Mouse (Mus musculus): ENCODE measurements around the gene Fars2. TPM values are rescaled to one million over a fixed set of nuclear protein-coding genes. Genes with fewer than 3 reads are reported as not detected.

The Fars2 gene
- total RNA-seq, 4 experiments from 2014 or later, result 30.0 to 46.5 (median 34.7) TPM

DNA sequence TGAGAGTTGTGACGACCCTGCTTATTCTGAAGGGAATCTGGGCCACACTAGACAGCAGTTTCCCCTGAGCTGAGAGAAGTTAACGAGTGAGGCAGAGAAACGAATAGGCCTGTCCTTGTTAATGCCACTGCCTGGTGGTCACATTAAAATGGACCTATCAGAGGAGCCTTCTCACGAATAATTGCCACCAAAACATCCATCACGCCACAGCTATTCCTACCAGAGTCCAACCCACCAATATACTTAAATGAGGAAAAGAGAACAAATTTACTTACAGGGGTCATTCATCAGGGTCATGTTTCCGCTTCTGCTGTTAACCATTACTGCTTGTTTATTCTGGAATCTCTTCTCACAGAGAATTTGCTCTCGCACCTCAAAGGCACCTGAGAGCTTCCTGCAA is 531.0 kb downstream of the Fars2 start:
- DNase-seq (ENCODE audit: low spot score in 2 of 2), result no peak

DNA sequence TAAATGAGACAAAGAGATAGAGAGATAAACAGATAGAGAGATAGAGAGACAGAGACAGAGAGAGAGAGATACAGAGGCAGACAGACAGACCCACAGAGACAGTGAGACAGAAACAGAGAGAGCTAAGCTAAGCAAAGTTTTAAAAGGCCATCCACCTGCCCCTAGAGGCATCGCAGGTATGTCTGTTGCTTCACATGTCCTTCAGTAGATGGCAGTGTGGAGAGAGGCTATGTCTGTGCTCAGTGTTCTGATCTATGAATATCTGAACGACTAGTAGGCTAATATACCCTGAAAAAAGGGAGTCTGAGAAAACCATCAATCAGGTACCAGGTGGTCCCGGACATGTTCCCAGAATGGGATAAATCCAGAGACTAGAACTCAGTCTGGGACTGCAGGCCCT is 537.0 kb downstream of the Fars2 start:
- DNase-seq (ENCODE audit: low spot score in 2 of 2), result no peak

DNA sequence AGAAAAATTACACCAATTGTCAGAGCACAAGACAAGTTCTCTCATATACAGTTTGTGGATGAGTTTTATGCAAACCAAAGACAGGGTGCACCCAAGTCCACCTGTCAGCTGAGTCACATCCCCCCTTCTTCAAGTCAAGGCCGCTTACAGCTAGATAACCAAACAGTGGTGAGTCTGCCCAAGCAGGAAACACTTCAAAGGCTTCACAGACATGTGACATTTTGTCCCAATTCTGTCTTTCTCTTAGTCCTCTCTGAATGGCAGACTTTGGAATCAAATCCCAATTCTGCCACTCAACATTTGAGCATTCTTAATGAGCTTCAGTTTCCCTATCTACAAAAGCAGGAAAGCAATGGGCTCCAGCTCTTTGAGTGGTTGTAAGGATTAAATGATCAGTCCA is 562.1 kb downstream of the Fars2 start:
- DNase-seq (ENCODE audit: low spot score in 2 of 2), result no peak

DNA sequence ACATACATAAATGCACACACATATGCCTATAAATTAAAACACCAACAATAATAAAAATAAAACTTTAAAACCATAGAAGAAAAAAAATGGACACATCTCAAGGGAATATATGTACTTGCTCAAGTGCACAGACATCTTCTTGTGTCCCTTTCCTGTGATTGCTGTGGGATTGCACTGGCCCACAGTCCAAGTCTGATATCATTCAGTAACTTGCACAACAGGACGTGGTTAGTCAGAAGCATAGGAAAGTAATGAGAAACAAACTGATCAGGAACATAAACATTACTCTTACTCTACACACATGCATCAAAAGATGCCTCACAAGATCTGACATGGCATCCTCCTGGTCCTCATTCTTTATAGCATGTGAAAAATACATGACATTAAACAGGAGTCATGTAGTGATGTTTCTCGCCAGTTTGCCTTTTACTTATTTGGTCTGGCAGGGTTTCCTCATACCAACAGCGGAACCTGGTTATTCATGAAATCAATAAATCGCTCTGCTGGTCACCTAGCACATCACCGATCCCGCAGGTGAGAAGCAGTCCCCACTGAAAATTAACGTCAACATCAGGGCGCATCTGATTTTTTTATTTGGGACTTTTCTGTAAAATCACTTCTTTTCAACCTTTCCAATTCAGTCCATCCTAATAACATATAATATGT is 563.6 kb downstream of the Fars2 start:
- DNase-seq (ENCODE audit: low spot score in 2 of 2), result no peak

DNA sequence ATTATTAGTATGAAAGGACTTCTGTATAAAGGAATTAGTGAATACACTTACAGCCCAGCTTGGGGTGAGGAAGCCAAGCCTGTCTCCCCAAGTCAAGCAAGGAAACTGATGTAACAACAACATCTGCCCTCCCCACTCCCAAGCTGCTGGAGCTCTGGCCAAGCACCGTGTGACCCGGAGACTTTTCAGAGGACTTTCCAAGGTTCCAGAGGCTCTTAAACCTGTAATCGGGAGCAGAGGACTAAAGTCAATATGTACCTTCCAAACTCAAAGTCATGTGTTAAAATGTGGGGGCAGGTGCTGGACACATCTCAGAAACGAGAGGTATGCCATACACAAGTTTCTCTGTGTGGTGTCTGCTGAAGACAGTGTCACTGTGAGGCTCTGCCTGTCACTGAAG is 566.4 kb downstream of the Fars2 start:
- no peak for DNase-seq (ENCODE audit: low spot score in 2 of 2)

DNA sequence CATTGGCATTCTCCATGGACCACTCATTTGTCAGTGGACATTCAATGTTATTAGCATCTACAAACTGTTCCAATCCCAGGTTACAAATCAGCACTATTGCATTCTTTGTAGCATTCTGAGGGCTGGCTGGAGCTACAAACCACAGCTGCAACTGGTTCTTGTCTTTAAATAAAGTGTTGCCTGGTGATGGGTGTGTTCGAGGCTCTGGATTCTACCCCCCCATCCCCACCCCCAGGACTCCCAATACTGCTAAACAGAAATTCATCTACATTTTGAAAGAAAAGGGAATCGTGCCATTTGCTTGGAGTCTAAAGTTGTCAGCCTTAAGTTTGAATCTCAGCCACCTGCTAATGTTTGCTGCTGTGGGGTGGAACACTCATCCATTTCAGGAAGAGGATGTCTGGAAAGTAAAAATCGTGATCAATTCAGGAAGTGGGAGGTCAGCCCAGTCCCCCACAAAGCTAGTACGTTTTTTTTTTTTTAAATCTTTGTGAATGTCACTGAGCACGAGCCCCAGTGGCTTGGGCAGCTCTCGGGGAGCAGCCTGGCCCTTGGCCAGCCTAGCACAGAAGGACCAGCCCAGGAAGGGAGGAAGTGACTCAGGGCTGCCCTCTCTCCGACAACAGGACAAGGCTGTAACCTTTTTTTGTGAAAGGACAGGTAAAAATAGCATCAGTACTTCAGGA is 578.4 kb downstream of the Fars2 start:
- no peak for DNase-seq (ENCODE audit: low spot score in 2 of 2)

DNA sequence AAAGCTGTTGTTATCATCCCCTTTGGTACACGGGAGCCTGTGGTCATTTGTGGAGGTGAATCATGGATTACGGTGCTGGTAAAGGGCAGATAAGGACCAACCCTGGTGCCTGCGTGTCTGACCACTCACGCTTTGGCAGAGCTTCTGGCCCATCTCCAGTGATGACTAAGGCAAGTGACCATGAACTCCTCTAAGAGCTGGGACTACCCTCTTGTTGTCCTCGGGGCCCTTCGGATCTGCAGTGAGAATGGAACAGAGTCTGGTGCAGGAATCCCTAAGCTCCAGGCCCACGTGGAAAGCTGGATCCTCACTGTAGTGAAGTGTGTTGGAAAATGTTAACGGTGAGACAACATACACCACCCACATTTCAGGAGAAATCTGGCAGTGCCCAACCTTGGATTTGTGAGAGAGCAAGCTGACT is 579.1 kb downstream of the Fars2 start:
- DNase-seq (ENCODE audit: low spot score in 2 of 2), result no peak

DNA sequence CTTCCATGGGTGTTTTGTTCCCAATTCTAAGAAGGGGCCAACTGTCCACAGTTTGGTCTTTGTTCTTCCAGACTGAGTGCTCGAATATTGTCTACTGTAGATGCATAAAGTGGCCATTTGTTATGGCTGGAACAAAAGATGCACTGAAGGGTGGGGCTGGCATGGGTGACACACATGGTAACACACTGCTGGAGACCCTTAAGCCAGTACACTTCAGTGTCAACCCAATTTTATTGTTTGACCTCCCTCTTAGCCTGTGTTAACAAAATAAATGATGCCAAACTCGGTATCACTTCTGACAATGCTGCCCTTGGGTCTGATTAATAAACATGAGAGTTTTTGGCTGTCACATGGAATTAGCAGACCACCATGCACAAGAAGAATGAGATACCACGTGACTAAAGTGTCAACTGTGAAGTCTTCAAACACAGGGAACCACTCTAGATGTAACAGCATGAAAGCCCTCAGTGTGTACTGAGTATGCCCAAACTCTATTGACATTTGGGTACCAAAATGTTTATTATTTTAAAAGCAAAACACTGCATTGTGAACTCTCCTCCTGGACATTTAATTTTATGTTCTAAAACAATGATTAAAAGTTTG is 590.0 kb downstream of the Fars2 start:
- DNase-seq (ENCODE audit: low spot score in 2 of 2), result no peak

DNA sequence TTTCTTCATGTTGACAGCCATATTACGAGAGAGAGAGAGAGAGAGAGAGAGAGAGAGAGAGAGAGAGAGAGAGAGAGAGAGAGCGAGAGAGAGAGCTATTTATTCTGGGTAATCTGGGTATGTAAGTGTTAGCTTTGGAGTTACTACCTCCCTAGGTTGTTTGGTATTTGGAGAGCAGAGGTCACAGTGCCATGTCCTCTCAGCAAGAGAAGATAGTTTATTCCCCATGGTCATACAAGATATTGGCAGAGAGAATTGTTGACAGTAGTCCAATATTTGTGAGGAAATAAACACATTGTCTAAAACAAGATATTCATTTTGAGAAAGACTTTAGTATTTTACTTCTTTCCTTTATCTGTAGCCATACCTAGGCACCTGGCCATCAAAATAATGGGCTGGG is 596.9 kb downstream of the Fars2 start:
- DNase-seq (ENCODE audit: low spot score in 2 of 2), result no peak

DNA sequence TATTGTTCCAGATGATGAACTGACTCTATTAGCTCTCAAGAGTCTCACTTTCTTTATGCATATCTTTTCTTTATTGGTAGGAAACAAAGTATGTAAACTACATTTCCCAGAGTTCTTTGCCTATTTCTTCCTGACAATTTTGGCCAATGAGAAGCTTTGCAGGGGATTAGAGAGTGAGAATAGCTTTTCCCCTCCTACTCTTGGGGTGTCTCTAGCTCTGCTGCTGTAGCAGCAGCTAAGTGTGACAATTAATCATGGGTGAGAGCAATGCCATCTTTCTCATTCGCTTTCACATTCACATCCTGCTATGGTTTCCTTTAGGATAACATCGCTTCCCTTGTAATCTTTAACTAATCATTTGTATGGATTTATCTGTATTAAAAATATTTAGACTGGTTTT is 599.5 kb downstream of the Fars2 start:
- no peak for DNase-seq (ENCODE audit: low spot score in 2 of 2)

DNA sequence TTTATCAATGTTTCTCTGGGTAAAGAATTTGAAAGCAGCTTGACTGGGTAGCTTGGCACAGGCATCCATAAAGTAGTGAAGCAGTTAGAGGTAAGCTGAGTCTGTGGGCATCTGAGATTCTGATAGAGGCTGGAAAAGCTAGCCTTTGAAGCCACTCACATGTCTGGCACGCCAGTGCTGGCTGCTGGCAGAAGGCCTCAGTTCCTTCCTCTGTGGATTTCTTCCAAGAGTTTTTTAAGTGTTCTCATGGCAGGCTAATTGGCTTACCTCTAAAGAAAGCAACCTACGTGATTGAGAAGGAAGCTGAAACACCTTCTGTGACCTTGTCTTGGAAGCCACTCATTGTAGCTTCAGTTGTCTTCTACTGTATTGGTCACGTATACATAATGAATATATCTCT is 600.2 kb downstream of the Fars2 start:
- DNase-seq (ENCODE audit: low spot score in 2 of 2), result no peak

DNA sequence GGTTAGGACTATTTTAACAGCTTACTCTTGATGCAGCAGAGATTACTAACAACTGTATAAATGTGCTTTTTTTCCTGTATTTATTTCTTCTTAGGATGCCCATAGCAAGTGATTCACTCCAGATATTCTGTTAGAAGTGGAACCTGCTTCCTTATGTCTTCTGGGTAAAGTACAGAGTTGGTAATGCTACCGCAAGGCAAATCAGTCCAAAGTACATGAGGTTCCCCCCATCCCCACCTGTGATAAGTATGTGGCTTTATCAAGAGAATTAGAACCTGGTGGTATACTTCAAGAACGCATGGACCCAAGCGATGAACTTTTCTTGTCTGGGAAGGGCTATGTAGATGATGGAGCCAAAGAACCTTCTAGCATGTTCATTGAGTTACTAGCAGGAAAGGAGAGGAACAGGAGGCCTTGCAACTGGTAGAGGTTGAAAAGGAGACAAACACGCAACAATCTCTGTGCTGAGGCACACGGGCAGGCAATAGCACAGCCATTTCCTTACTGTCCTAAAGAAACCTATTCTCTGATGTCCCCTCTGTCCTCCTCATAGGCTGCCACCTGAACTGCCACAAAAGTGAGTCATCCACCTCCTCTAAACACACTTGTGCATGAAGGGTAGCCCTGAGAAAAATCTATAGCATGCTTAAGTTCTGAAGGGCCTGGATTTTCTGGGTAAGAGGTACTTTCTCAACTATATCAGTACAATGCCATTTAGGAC is 603.2 kb downstream of the Fars2 start:
- DNase-seq (ENCODE audit: low spot score in 2 of 2), result no peak

DNA sequence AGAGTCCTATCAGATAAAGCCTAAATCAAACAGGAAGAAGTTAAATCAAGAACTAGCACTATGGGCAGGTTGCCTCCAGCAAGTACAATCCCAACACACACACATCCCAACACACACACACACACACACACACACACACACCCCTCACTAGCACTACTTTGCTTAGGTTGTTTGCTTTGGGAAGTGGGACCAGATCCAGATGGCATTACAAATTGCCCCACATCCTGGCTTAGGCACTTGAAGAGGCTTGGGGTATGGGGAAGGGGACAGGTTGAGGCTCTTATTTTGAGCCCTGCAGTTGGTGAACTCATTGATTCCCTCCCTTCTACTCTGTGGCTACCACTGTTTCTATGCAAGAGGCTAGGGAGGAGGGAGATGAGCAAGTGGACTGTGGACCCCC is 605.1 kb downstream of the Fars2 start:
- DNase-seq (ENCODE audit: low spot score in 2 of 2), result no peak

DNA sequence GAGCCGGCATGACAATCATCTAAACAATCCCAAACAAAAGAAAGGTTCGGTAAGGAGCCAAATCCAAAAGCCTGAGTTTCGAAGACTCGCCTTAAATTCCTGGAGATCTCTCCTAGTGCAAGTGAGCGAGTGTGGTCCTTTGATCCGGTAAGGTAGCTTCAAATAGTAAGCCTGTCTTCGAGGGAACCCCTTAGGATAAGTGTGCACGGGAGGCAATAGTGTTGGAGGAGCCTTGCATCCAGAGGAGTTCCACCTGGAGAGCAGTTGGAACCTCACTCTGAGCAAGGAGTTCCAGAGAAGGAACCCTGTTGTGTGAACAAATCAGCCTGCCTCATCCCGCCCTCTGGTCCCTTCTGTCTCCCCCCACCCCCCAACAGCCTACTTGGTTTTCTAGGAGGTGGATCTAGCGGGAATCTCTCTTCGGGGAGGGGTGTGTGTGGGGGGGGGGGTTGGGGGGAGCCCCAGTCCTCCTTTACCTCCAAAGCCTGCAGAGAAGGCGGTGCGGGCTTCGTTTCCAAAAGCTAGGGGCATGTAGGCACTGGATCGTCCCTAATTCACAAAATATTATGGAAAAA is 606.6 kb downstream of the Fars2 start:
- DNase-seq (ENCODE audit: low spot score in 2 of 2), result no peak

DNA sequence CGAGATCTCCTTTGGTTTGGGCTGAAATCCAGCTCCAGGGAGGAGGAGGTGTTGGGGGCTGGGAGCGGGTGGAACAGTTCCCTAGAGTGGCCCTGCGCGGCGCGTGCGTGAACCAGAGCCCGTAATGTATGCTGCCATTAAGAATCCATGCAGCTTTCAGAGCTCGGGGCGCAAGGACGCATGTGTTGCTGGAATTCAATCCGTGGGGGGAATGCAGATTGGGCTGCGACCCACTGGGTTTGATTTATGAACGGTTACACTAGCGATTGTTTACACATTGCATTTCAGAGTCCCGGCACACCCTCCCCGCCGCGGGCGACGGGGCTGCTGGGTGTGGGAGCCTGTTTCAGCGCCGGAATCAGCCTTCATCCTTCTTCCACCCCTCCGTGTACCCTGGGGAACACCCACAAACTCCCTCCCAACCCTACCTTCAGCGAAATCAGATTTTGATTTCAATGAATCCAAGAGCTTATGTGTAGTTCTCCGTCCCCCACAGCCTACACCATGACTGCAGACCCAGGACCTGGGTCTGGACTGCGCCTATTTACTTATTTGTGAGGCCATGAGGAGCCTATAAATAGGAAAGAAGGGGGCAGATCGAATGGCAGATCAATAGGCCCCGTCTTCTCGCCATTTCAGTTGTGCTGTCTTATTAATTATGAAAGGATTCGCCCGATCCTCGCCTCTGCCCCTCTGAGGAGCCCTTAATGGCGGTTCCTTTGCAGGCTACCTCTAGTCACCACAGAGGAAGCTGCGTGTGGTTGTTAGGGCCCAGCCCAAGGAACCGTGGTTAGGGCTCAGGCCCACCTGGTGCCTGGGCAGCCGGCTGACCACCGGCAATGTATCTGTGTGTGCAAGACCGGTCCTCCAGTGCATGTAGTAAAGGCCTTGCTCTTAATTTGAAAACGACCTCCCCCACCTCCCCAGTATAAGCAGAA is 607.6 kb downstream of the Fars2 start:
- no peak for DNase-seq (ENCODE audit: low spot score in 2 of 2)

DNA sequence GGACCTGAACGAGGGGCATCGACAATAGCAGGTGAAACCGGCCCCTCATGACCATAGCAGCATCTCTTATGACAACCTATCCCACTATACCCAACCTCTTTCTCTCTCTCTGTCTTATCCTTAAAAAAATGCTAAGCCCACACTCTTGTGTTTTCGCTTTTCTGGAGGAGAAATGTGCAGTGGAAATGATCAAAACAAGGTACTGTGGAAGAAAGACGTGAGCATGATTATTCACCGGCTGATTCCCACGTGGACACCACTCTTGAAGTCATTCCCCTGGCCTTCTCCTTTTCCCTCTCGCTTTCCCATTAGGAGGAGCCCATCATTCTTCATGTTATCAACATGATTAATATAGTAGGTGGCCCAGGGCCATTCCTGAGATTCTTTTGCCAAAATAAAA is 608.7 kb downstream of the Fars2 start:
- no peak for DNase-seq (ENCODE audit: low spot score in 2 of 2)

DNA sequence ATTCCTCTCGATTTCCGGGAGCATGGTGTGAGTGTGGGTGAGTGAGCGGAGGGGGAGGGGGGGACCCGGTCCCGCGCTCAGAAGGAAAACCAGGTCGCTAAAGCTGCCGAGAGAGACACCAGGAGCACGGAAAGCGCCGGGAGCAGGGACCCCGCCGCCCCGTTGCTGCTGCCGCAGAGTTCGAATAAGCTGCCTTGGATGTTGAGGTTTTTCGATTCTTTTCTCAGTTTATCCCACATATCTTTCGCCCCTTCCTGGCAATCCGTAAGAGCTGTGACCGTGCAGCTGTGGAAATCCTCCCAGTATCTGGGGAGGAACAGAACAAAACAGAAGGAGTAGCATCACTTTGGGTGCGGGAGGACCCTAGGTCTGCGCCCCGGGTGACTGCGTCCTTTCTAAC is 609.3 kb downstream of the Fars2 start:
- DNase-seq (ENCODE audit: low spot score in 2 of 2), result no peak

DNA sequence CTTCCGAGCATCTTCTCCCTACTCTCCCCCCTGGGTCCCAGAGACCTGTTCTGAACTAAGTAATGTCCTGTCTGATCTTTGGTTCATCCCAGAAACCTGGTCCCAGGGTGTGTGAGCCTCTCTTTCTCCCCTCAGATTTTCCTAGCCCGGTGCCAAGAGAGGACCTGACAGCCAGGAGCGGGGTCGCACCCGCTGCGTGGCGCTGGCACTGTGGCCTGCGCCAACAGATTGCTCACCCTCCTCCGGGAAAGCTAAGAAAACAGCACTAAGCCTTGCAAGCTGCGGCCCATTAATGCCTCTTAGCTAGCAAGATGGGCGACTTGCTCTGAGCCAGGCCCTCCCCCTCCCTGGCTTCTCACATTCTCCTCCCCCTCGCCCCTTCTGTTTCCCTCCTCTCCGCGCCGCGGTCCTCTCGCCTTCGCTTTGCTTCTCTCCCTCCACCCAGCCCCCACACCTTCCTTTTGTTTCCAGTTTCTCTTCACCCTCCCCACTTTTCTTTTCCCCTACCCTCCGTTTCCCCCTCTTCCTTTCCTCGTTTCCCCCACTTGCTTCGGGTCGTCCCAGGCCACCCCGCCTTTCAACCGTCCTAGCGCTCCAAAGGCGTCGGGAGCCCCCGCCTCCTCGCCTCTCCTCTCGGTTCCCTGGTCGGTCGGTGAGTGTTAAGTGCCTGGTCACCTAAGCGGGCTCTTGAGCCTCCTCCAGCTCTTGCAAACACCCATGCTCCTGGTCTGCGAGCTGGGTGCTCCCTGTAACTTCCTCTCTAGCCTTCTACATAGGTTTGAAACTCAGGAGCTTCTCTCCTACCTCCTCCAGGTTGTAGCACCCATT is 610.0 kb downstream of the Fars2 start:
- no peak for DNase-seq (ENCODE audit: low spot score in 2 of 2)

DNA sequence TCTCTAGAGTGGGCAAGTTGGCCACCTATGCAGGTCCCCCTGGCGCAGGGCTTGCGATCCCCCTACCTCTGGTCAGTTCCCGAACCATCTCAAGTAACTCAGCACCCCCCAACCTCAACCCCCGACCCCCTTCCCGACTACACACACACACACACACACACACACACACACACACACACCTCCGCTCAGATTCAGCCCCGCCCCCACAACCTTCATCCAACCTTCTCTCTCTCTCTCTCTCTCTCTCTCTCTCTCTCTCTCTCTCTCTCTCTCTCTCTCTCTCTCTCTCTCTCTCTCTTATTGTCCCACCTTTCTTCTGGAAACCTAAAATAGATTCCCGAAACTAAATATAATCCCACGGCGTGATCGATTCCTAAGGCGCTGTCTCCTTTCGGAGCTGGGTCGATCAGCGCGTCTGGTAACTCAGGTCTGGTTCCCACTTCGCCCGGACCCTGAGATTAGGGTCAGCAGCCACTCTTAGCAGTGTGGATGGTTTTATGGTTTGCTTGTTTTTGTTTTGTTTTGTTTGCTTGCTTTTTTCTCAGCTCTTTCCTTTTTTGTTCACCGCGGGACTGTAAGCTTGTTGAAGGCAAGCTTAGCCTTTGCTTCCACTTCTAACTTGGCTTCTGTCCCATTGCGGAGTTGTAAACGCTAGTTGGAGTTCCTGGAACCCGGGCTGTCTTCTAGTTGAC is 610.7 kb downstream of the Fars2 start:
- no peak for DNase-seq (ENCODE audit: low spot score in 2 of 2)

Measured in gastrocnemius, adult 8-10 months (tissue).